Mouse (Mus musculus): ENCODE data around the gene Gm10306. TPM values are rescaled to one million over a fixed set of nuclear protein-coding genes. Genes with fewer than 3 reads are reported as not detected.

The Gm10306 gene
- total RNA-seq (2012; rRNA removed) (0.68 and 2.3 TPM in 2 replicates), total RNA-seq (2014; rRNA removed) (not detected in 2 replicates), polyA plus RNA-seq (2012; ENCODE audit: insufficient read length, low read depth) (not detected in 2 replicates)

- H3K79me2 ChIP-seq (replicated peaks; ENCODE audit: control insufficient read depth, extremely low read depth, insufficient read depth, poor library complexity, severe bottlenecking): peaks cover 16% of the 10 kb centered on the region
- no peak within 1 kb of the TSS for H3K27ac ChIP-seq (ENCODE audit: insufficient read depth, low read depth)
- peak within 1 kb of the TSS; percentile 70 for H3K9ac ChIP-seq (ENCODE audit: insufficient read depth, low read depth)
- H3K9me3 ChIP-seq (replicated peaks; ENCODE audit: low read length): no peaks in the 10 kb centered on the region
- peaks cover 0 to 12% of the 10 kb centered on the region in 2 experiments; a peak in 3 of 4 replicates for H3K4me1 ChIP-seq (ENCODE audit: control insufficient read depth in 1 of 2, insufficient read depth in 2 of 2)
- peak; percentile 92 for DNase-seq (ENCODE audit: extremely low read depth)
- peak; percentile 46; the same call in 1 of the 2 replicates for TF ChIP-seq GABPA (IDR thresholded peaks at IDR 0.05; ENCODE audit: insufficient replicate concordance, low read depth, low read length)
- TF ChIP-seq USF2 (conservative IDR thresholded peaks at IDR 0.05; ENCODE audit: low read depth, low read length): no peak
- TF ChIP-seq TCF12 (IDR thresholded peaks at IDR 0.05; ENCODE audit: low read depth, low read length): peak; percentile 94
- peak; percentile 91 for TF ChIP-seq NELFE (IDR thresholded peaks at IDR 0.05; ENCODE audit: low read depth, low read length)
- no peak for TF ChIP-seq SMC3 (IDR thresholded peaks at IDR 0.05; ENCODE audit: low read depth, low read length)
- no peak for TF ChIP-seq ZC3H11A (IDR thresholded peaks at IDR 0.05; ENCODE audit: low read depth, low read length)
- peak; percentile 32; the same call in 1 of the 2 replicates for TF ChIP-seq ETS1 (conservative IDR thresholded peaks at IDR 0.05; ENCODE audit: low read depth, low read length)
- TF ChIP-seq SIN3A (IDR thresholded peaks at IDR 0.05; ENCODE audit: low read length): peak; percentile 98
- TF ChIP-seq KAT2A (IDR thresholded peaks at IDR 0.05; ENCODE audit: insufficient replicate concordance, low read length): peak; percentile 85; the same call in 1 of the 2 replicates
- no peak for TF ChIP-seq PAX5 (IDR thresholded peaks at IDR 0.05; ENCODE audit: low read length)
- 0 out of 2 replicates have a peak, but pooled peaks have one; percentile 9 for TF ChIP-seq MYC (IDR thresholded peaks at IDR 0.05; ENCODE audit: low read depth, low read length)
- TF ChIP-seq IRF4 (IDR thresholded peaks at IDR 0.05; ENCODE audit: low read depth, low read length): peak; percentile 74
- no peak for TF ChIP-seq BHLHE40 (IDR thresholded peaks at IDR 0.05; ENCODE audit: low read depth, low read length)
- peak; percentile 90 for TF ChIP-seq MXI1 (IDR thresholded peaks at IDR 0.05; ENCODE audit: low read depth, low read length)
- peak; percentile 57; the same call in 1 of the 2 replicates for TF ChIP-seq NRF1 (IDR thresholded peaks at IDR 0.05; ENCODE audit: low read depth, low read length)
- peak; percentile 97 for TF ChIP-seq ELF1 (IDR thresholded peaks at IDR 0.05; ENCODE audit: low read depth, low read length)
- 0 out of 2 replicates have a peak, but pooled peaks have one; percentile 58 for TF ChIP-seq UBTF (IDR thresholded peaks at IDR 0.05; ENCODE audit: low read depth, low read length)
- 0 out of 2 replicates have a peak, but pooled peaks have one; percentile 11 for TF ChIP-seq CHD2 (IDR thresholded peaks at IDR 0.05; ENCODE audit: low read length)
- TF ChIP-seq HCFC1 (IDR thresholded peaks at IDR 0.05; ENCODE audit: low read depth, low read length): peak; percentile 95
- no peak for TF ChIP-seq JUN (IDR thresholded peaks at IDR 0.05; ENCODE audit: insufficient read depth, low read depth, low read length)
- no peak for TF ChIP-seq CTCF (conservative IDR thresholded peaks at IDR 0.05 in 1 of 2, IDR thresholded peaks at IDR 0.05 in 1 of 2; ENCODE audit: low read depth in 2 of 2, low read length in 2 of 2)
- peak; percentile 63; the same call in 1 of the 2 replicates for TF ChIP-seq MAX (IDR thresholded peaks at IDR 0.05; ENCODE audit: low read length)
- peak; percentile 86; the same call in 1 of the 2 replicates for TF ChIP-seq POLR2AphosphoS2 (IDR thresholded peaks at IDR 0.05; ENCODE audit: low read depth, low read length)
- TF ChIP-seq TBP (conservative IDR thresholded peaks at IDR 0.05; ENCODE audit: low read depth, low read length): peak; percentile 88
- TF ChIP-seq POLR2A (IDR thresholded peaks at IDR 0.05; ENCODE audit: low read depth, low read length): peak; percentile 92
- peak; percentile 75; the same call in 1 of the 2 replicates for TF ChIP-seq ZMIZ1 (IDR thresholded peaks at IDR 0.05; ENCODE audit: low read depth, low read length)
- TF ChIP-seq MEF2A (IDR thresholded peaks at IDR 0.05; ENCODE audit: borderline replicate concordance, low read depth, low read length): peak; percentile 65; the same call in 1 of the 2 replicates
- no peaks in the 10 kb centered on the region for H3K36me3 ChIP-seq (replicated peaks in 1 of 2; ENCODE audit: control insufficient read depth in 1 of 2, insufficient read depth in 1 of 2, low read length in 1 of 2)
- dilution Hi-C loops (cut with MboI; ENCODE audit: extremely low pct_ligation_motif_present, extremely low pct_unique_long_range_greater_than_20kb, low sequenced_read_pairs): no loop called here
- H3K4me2 ChIP-seq (ENCODE audit: insufficient read depth, low read depth, poor library complexity, severe bottlenecking): peak within 1 kb of the TSS; percentile 87
- peak within 1 kb of the TSS; percentile 75 to 99 (median 98) for H3K4me3 ChIP-seq (replicated peaks in 1 of 3; ENCODE audit: low read depth in 2 of 3, low read length in 2 of 3, poor library complexity in 1 of 3)
- H3K27me3 ChIP-seq (replicated peaks): no peaks in the 10 kb centered on the region
- in situ Hi-C loops (cut with MboI; ENCODE audit: low pct_ligation_motif_present, low pct_unique_long_range_greater_than_20kb, low sequenced_read_pairs): no loop called here
Measured at GRCm38 (mm10) chr4:94556265-94557054, at the start of gene Gm10306, which contains the start of gene Caap1. Gm10306 (plus strand) TSS chr4:94556546. Caap1 (minus strand) TSS chr4:94556796.
